Mouse (Mus musculus) limb, embryonic 15.5 days (tissue): Measurements from ENCODE around the gene Rhox2b. TPM values are rescaled to one million over a fixed set of nuclear protein-coding genes. Genes with fewer than 3 reads are reported as not detected.
"Not testable (repeated sequence)": the region's sequence is repeated elsewhere in the genome, so short reads cannot be mapped to it uniquely, and the experiment has no call there.

Experiments used
- ATAC-seq: fragments of 200-750 bp; cut with Nextera tagmentation; 2 replicates; pipeline ENCODE4 v1.8.0; 2017; ENCODE audit warnings: low read depth, moderate TSS enrichment; ENCODE audit not compliant: insufficient number of reproducible peaks, low FRiP score, low TSS enrichment
- H3K27ac ChIP-seq: fragments of 300-500 bp; sonication (generic); 2 replicates; pipeline ENCODE4 v1.5.1; 2015; ENCODE audit warnings: moderate library complexity, mild to moderate bottlenecking, inconsistent platforms
- H3K27me3 ChIP-seq: fragments of 300-500 bp; sonication (generic); 2 replicates; pipeline ENCODE4 v1.6.1; 2015; ENCODE audit warnings: inconsistent platforms
- H3K36me3 ChIP-seq: fragments of 300-500 bp; sonication (generic); 2 replicates; pipeline ENCODE4 v1.6.1; 2015; ENCODE audit warnings: inconsistent platforms
- H3K4me1 ChIP-seq: fragments of 300-500 bp; sonication (generic); 2 replicates; pipeline ENCODE4 v1.6.1; 2015; ENCODE audit warnings: inconsistent platforms
- H3K4me2 ChIP-seq: fragments of 300-500 bp; sonication (generic); 2 replicates; pipeline ENCODE4 v1.6.1; 2015; ENCODE audit warnings: mild to moderate bottlenecking, inconsistent platforms
- H3K4me3 ChIP-seq: fragments of 300-500 bp; sonication (generic); 2 replicates; pipeline ENCODE4 v1.5.1; 2015; ENCODE audit warnings: mild to moderate bottlenecking, inconsistent platforms
- H3K9ac ChIP-seq: fragments of 300-500 bp; sonication (generic); 2 replicates; pipeline ENCODE4 v1.6.1; 2015; ENCODE audit warnings: inconsistent platforms
- H3K9me3 ChIP-seq: fragments of 300-500 bp; sonication (generic); 2 replicates; pipeline ENCODE4 v1.6.1; 2016; ENCODE audit warnings: inconsistent platforms
- WGBS: fragments of 180-500 bp; shearing (Covaris S2); methylation state at CpG from one replicate; pipeline ENCODE4 v1.1.7; 2015; 5-methylcytosine and 5-hydroxymethylcytosine counted together
- polyA plus RNA-seq: library from polyadenylated mRNA; unstranded; fragments of >200 nt; fragmentation: Nextera tagmentation; extraction: Ambion mirVana; gene quantifications from 2 replicates; pipeline ENCODE4 v1.2.1, GENCODE M21; 2015

Rhox2b gene
- polyA plus RNA-seq, result not detected in 2 replicates

DNA sequence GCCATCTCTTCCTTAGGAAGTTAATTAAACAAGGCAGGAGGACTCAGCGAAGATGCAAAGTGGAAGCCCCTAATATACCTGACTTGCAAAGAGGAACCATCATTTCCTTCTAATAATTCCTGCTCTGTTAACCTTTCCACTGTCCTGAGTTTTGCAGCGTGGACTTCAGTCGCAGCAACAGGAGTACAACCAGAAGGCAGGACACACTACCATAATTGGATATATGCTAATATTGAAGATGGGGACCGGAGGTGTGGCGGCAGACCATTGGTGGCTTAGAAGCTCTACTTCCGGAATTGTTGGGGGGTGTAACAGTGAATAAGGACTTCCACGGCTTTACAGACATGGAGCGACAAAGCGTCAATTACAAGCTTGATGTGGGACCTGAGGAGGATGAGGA is at the start of gene Rhox2b:
Rhox2b (plus strand) TSS at position 301 of the 400 bp plus-strand sequence.
- WGBS, result no CpG with 5 or more reads among the region's 9 CpGs
- not testable (repeated sequence) for H3K36me3 ChIP-seq, H3K27ac ChIP-seq, H3K27me3 ChIP-seq, H3K9ac ChIP-seq, H3K4me2 ChIP-seq, H3K9me3 ChIP-seq, H3K4me3 ChIP-seq, H3K4me1 ChIP-seq, ATAC-seq

DNA sequence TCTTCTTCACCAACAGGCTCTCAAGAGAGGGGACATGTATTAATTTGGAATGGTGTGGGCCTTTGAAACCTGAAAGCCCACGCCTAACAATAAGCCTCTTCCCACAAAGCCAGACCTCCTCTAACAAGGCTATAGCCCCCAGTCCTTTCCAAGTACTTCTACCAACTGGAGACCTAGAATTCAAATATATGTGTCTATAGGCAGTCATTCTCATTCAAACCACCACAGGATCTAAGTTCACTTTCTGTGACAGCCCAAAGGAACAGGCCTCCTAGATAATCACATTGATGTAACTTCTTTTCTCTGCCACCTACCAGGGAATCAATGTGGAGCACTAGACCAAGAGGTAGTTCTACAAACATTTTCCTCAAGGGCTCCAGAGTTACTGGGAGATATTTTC is 32.1 kb upstream of the Rhox2b start, which contains the start of gene Rhox3a2:
Rhox3a2 (plus strand) TSS at position 301 of the 400 bp plus-strand sequence.
- not testable (repeated sequence) for H3K4me1 ChIP-seq, H3K9me3 ChIP-seq, H3K36me3 ChIP-seq, H3K27ac ChIP-seq, H3K4me2 ChIP-seq, H3K4me3 ChIP-seq, ATAC-seq, H3K27me3 ChIP-seq, H3K9ac ChIP-seq
- no CpG with 5 or more reads among the region's 1 CpGs for WGBS

DNA sequence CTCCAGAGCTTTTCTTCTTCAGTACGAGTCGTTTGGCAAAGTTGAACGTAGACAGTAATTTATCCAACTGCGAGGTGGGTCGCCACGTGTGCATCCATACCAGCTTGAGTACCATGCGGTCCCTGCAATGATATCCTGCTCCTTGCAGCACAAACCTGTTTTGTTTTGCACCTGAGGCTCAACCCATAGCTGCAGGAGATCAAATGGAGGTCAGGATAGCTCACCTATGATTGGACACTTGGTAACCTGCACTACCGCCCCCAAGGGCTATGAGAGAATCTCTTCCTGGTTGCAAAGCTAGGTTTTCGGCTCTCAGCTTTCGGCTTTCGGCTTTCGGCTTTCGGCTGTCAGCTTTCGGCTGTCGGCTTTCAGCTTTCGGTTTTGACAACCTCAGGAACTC is 21.3 kb upstream of the Rhox2b start, which contains the start of gene Rhox4a2:
Rhox4a2 (plus strand) TSS at position 301 of the 400 bp plus-strand sequence.
- H3K9me3 ChIP-seq, H3K27me3 ChIP-seq, H3K36me3 ChIP-seq, H3K4me3 ChIP-seq, H3K4me2 ChIP-seq, H3K27ac ChIP-seq, H3K4me1 ChIP-seq, ATAC-seq, H3K9ac ChIP-seq: not testable (repeated sequence)
- 89% methylated on average over 9 of the region's 16 CpGs for WGBS

DNA sequence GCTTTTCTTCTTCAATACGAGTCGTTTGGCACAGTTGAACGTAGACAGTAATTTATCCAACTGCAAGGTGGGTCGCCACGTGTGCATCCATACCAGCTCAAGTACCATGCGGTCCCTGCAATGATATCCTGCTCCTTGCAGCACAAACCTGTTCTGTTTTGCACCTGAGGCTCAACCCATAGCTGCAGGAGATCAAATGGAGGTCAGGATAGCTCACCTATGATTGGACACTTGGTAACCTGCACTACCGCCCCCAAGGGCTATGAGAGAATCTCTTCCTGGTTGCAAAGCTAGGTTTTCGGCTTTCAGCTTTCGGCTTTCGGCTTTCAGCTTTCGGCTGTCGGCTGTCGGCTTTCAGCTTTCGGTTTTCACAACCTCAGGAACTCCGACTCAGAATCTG is 20.3 kb downstream of the Rhox2b start, which contains the start of gene Rhox4b:
Rhox4b (plus strand) TSS at position 301 of the 400 bp plus-strand sequence.
- H3K9ac ChIP-seq, H3K36me3 ChIP-seq, H3K4me3 ChIP-seq, ATAC-seq, H3K9me3 ChIP-seq, H3K4me2 ChIP-seq, H3K27ac ChIP-seq, H3K27me3 ChIP-seq, H3K4me1 ChIP-seq: not testable (repeated sequence)
- 86% methylated on average over 15 of the region's 15 CpGs for WGBS

DNA sequence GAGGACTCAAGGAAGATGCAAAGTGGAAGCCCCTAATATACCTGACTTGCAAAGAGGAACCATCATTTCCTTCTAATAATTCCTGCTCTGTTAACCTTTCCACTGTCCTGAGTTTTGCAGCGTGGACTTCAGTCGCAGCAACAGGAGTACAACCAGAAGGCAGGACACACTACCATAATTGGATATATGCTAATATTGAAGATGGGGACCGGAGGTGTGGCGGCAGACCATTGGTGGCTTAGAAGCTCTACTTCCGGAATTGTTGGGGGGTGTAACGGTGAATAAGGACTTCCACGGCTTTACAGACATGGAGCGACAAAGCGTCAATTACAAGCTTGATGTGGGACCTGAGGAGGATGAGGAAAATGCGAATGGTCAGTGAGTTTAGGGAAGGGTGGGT is 41.5 kb downstream of the Rhox2b start, which contains the start of gene Rhox2c:
Rhox2c (plus strand) TSS at position 301 of the 400 bp plus-strand sequence.
- 92% methylated on average over 8 of the region's 10 CpGs for WGBS
- H3K36me3 ChIP-seq, result not testable (repeated sequence)

DNA sequence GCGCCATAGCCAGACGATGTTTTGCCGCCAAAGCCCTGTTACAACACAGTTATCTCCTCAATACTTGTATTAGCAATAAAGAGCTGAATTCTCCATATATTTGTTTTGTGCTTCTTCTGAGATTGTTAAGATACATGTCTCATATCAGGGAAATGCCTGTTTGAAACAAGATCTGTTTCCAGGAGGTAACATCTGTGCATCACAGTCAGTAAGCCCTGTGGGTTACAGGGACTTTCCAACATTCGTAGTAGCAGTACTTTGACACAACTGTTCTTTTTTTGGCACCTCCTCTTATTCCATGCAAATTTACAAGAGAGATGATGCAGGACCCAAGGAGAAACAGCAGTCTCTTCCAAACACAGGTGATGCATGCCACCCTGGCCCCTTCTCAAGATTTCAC is 46.4 kb downstream of the Rhox2b start, which contains the start of gene Rhox3c:
Rhox3c (plus strand) TSS at position 301 of the 400 bp plus-strand sequence.
- H3K27ac ChIP-seq, H3K4me3 ChIP-seq, H3K27me3 ChIP-seq: not testable (repeated sequence)

More for the DNA sequence above, 41.5 kb downstream of the Rhox2b start, which contains the start of gene Rhox2c:
- H3K9me3 ChIP-seq, H3K4me3 ChIP-seq, ATAC-seq, H3K4me2 ChIP-seq, H3K4me1 ChIP-seq, H3K9ac ChIP-seq, H3K27ac ChIP-seq, H3K27me3 ChIP-seq: not testable (repeated sequence)

More for the DNA sequence above, 46.4 kb downstream of the Rhox2b start, which contains the start of gene Rhox3c:
- not testable (repeated sequence) for H3K9me3 ChIP-seq, H3K4me1 ChIP-seq, ATAC-seq, H3K4me2 ChIP-seq, H3K36me3 ChIP-seq, H3K9ac ChIP-seq
- WGBS, result 92% methylated on average over 3 of the region's 4 CpGs

Other genes starting within 250 kb of the Rhox2b start
- not detected in 2 replicates for gene Akap14, start 243.2 kb upstream of the Rhox2b start, polyA plus RNA-seq
- 385 and 433 TPM in 2 replicates for gene Ndufa1, start 220.9 kb upstream of the Rhox2b start, polyA plus RNA-seq
- 12.5 and 12.6 TPM in 2 replicates for gene Rnf113a1, start 220.8 kb upstream of the Rhox2b start, polyA plus RNA-seq
- not detected in 2 replicates for gene Gm9, start 201.0 kb upstream of the Rhox2b start, polyA plus RNA-seq
- gene Rhox1, start 189.8 kb upstream of the Rhox2b start, polyA plus RNA-seq, result not detected in 2 replicates
- gene Rhox2a, start 167.1 kb upstream of the Rhox2b start, polyA plus RNA-seq, result not detected in 2 replicates
- gene Rhox3a, start 162.1 kb upstream of the Rhox2b start, polyA plus RNA-seq, result not detected in 2 replicates
- not detected in 2 replicates for gene Rhox4a, start 146.7 kb upstream of the Rhox2b start, polyA plus RNA-seq
- gene Rhox3a2, start 32.0 kb upstream of the Rhox2b start, polyA plus RNA-seq, result not detected in 2 replicates
- 0.36 and 0.70 TPM in 2 replicates for gene Rhox4a2, start 21.2 kb upstream of the Rhox2b start, polyA plus RNA-seq
- gene Rhox4b, start 20.4 kb downstream of the Rhox2b start, polyA plus RNA-seq, result 0.26 and 0.65 TPM in 2 replicates
- not detected in 2 replicates for gene Rhox2c, start 41.6 kb downstream of the Rhox2b start, polyA plus RNA-seq
- gene Rhox3c, start 46.5 kb downstream of the Rhox2b start, polyA plus RNA-seq, result not detected in 2 replicates
- gene Rhox4c, start 68.3 kb downstream of the Rhox2b start, polyA plus RNA-seq, result not detected in 2 replicates
- gene Rhox2d, start 81.4 kb downstream of the Rhox2b start, polyA plus RNA-seq, result not detected in 2 replicates
- gene Rhox4d, start 102.3 kb downstream of the Rhox2b start, polyA plus RNA-seq, result not detected in 2 replicates
- not detected in 2 replicates for gene Rhox2e, start 118.4 kb downstream of the Rhox2b start, polyA plus RNA-seq
- not detected in 2 replicates for gene Rhox3e, start 130.0 kb downstream of the Rhox2b start, polyA plus RNA-seq
- not detected in 2 replicates for gene Rhox4e, start 145.3 kb downstream of the Rhox2b start, polyA plus RNA-seq
- not detected in 2 replicates for gene Rhox2f, start 159.3 kb downstream of the Rhox2b start, polyA plus RNA-seq
- not detected in 2 replicates for gene Rhox3f, start 168.9 kb downstream of the Rhox2b start, polyA plus RNA-seq
- gene Rhox4f, start 195.6 kb downstream of the Rhox2b start, polyA plus RNA-seq, result not detected in 2 replicates
- not detected in 2 replicates for gene Rhox3g, start 216.5 kb downstream of the Rhox2b start, polyA plus RNA-seq
- not detected in 2 replicates for gene Rhox2g, start 231.4 kb downstream of the Rhox2b start, polyA plus RNA-seq
- gene Rhox4g, start 239.3 kb downstream of the Rhox2b start, polyA plus RNA-seq, result not detected in 2 replicates